Comparison of ENCODE assay signal across 18 mouse cellular contexts in genomic region chr15:29104541-29104940, GRCm38 (mm10).
A peak's percentile ranks its signal among the peaks of the same experiment; 100 is the strongest.
DNase-seq lines count a peak whose midpoint lies in the region; ATAC-seq and TF ChIP-seq lines count a peak whose summit lies in the region.
"Had no signal": no experiment of that assay in that cellular context is flagged by ENCODE, and none has a peak within 500 bp of the region (broad histone marks: within the 10 kb centered on the region; RNA-seq: fewer than 3 reads in every experiment).

No protein-coding gene starts in this region.

- H3K9me3 ChIP-seq in forebrain, embryonic 16.5 days (ENCODE audit: control insufficient read depth, low read length): no peaks in the 10 kb centered on the region
- H3K9me3 ChIP-seq in forebrain, embryonic 11.5 days (ENCODE audit: control insufficient read depth, low read length): no peaks in the 10 kb centered on the region
- H3K9me3 ChIP-seq in lung, embryonic 15.5 days: no peaks in the 10 kb centered on the region
- H3K9me3 ChIP-seq: embryonic facial prominence, embryonic 15.5 days; limb, embryonic 12.5 days; liver, embryonic 13.5 days; midbrain, embryonic 12.5 days; neural tube, embryonic 15.5 days had no signal

- peak; percentile 90 for ATAC-seq in forebrain, embryonic 16.5 days
- ATAC-seq in forebrain, embryonic 11.5 days (replicated peaks; ENCODE audit: low FRiP score): no peak
- peak; percentile 86 for ATAC-seq in lung, embryonic 15.5 days (ENCODE audit: borderline replicate concordance, extremely low read depth, low FRiP score, low TSS enrichment)

- no peak for TF ChIP-seq CTCF in brain, embryonic 14.5 days (IDR thresholded peaks at IDR 0.05; ENCODE audit: borderline replicate concordance, extremely low read depth, insufficient read depth, insufficient read length)

- DNase-seq in forebrain, embryonic 11.5 days (ENCODE audit: low spot score): no peak
- no peak for DNase-seq in lung, postnatal 36 days
- DNase-seq in brain, adult 2 months (ENCODE audit: low read depth, low spot score): peak; percentile 41
- DNase-seq in brain, embryonic 14.5 days (ENCODE audit: low read depth): peak; percentile 59
- DNase-seq in ovary, postnatal 10 days (ENCODE audit: low spot score): no peak
- no peak for DNase-seq in c-Kit-positive CD71-positive TER-119-positive erythroid progenitor cells, embryonic 14.5 days (ENCODE audit: low spot score)
- DNase-seq: kidney, adult 18-20 months; kidney, postnatal 10 days; liver, embryonic 13.5 days; right cerebral cortex, postnatal 14 days; spleen, adult 18-20 months had no signal

- no peak for TF ChIP-seq POLR2A in brain, embryonic 14.5 days (IDR thresholded peaks at IDR 0.05; ENCODE audit: borderline replicate concordance, extremely low read depth, insufficient read depth, insufficient read length, poor library complexity, severe bottlenecking)

- 61% methylated on average over 1 of the region's 1 CpGs for WGBS in forebrain, embryonic 16.5 days
- WGBS in forebrain, embryonic 11.5 days: 84% methylated on average over 1 of the region's 1 CpGs
- WGBS in lung, embryonic 15.5 days: 65% methylated on average over 1 of the region's 1 CpGs

- H3K27me3 ChIP-seq in forebrain, embryonic 16.5 days (replicated peaks; ENCODE audit: control insufficient read depth, insufficient read depth, low read length): no peaks in the 10 kb centered on the region
- no peaks in the 10 kb centered on the region for H3K27me3 ChIP-seq in forebrain, embryonic 11.5 days (ENCODE audit: control insufficient read depth, insufficient read depth, low read length)
- H3K27me3 ChIP-seq in lung, embryonic 15.5 days: no peaks in the 10 kb centered on the region
- H3K27me3 ChIP-seq: embryonic facial prominence, embryonic 15.5 days; limb, embryonic 12.5 days; liver, embryonic 13.5 days; midbrain, embryonic 12.5 days; neural tube, embryonic 15.5 days had no signal

- no peaks in the 10 kb centered on the region for H3K4me1 ChIP-seq in forebrain, embryonic 16.5 days (replicated peaks; ENCODE audit: control insufficient read depth, insufficient read depth, low read length)
- no peaks in the 10 kb centered on the region for H3K4me1 ChIP-seq in forebrain, embryonic 11.5 days (replicated peaks; ENCODE audit: control insufficient read depth, insufficient read depth, low read length)
- H3K4me1 ChIP-seq in lung, embryonic 15.5 days: no peaks in the 10 kb centered on the region
- H3K4me1 ChIP-seq: embryonic facial prominence, embryonic 15.5 days; limb, embryonic 12.5 days; liver, embryonic 13.5 days; midbrain, embryonic 12.5 days; neural tube, embryonic 15.5 days had no signal

- no peaks in the 10 kb centered on the region for H3K36me3 ChIP-seq in forebrain, embryonic 16.5 days (ENCODE audit: control insufficient read depth, insufficient read depth)
- H3K36me3 ChIP-seq in forebrain, embryonic 11.5 days (ENCODE audit: control insufficient read depth, insufficient read depth, low read length): no peaks in the 10 kb centered on the region
- H3K36me3 ChIP-seq in lung, embryonic 15.5 days: no peaks in the 10 kb centered on the region
- H3K36me3 ChIP-seq: embryonic facial prominence, embryonic 15.5 days; limb, embryonic 12.5 days; liver, embryonic 13.5 days; midbrain, embryonic 12.5 days; neural tube, embryonic 15.5 days had no signal

- no peak overlapping the region for H3K4me3 ChIP-seq in forebrain, embryonic 16.5 days (replicated peaks; ENCODE audit: low read length)
- no peak overlapping the region for H3K4me3 ChIP-seq in forebrain, embryonic 11.5 days (ENCODE audit: low read depth, low read length)
- H3K4me3 ChIP-seq in lung, embryonic 15.5 days: no peak overlapping the region
- H3K4me3 ChIP-seq: embryonic facial prominence, embryonic 15.5 days; limb, embryonic 12.5 days; liver, embryonic 13.5 days; midbrain, embryonic 12.5 days; myocyte; neural tube, embryonic 15.5 days had no signal

- no peak overlapping the region for H3K9ac ChIP-seq in forebrain, embryonic 16.5 days (replicated peaks; ENCODE audit: low read depth, low read length)
- H3K9ac ChIP-seq in forebrain, embryonic 11.5 days (ENCODE audit: low read length): no peak overlapping the region
- H3K9ac ChIP-seq in lung, embryonic 15.5 days: no peak overlapping the region
- H3K9ac ChIP-seq: embryonic facial prominence, embryonic 15.5 days; limb, embryonic 12.5 days; liver, embryonic 13.5 days; midbrain, embryonic 12.5 days; neural tube, embryonic 15.5 days had no signal

- H3K4me2 ChIP-seq in forebrain, embryonic 16.5 days (ENCODE audit: low read length): no peak overlapping the region
- H3K4me2 ChIP-seq in forebrain, embryonic 11.5 days (ENCODE audit: low read depth, low read length, severe bottlenecking): no peak overlapping the region
- H3K4me2 ChIP-seq in lung, embryonic 15.5 days: no peak overlapping the region
- H3K4me2 ChIP-seq: embryonic facial prominence, embryonic 15.5 days; limb, embryonic 12.5 days; liver, embryonic 13.5 days; midbrain, embryonic 12.5 days; neural tube, embryonic 15.5 days had no signal

- no peak overlapping the region for H3K27ac ChIP-seq in forebrain, embryonic 16.5 days (ENCODE audit: low read length)
- no peak overlapping the region for H3K27ac ChIP-seq in forebrain, embryonic 11.5 days (ENCODE audit: low read depth, low read length)
- H3K27ac ChIP-seq in lung, embryonic 15.5 days: no peak overlapping the region
- H3K27ac ChIP-seq: embryonic facial prominence, embryonic 15.5 days; limb, embryonic 12.5 days; liver, embryonic 13.5 days; midbrain, embryonic 12.5 days; neural tube, embryonic 15.5 days had no signal

Comparison
In these comparisons a context has a peak if more than half of its experiments do, and no peak if none do; other contexts are left out.
1. DNase-seq: peak in brain, adult 2 months (single experiment) and brain, embryonic 14.5 days (single experiment); none in forebrain, embryonic 11.5 days (single experiment), lung, postnatal 36 days (single experiment), ovary, postnatal 10 days (single experiment) and c-Kit-positive CD71-positive TER-119-positive erythroid progenitor cells, embryonic 14.5 days (single experiment).